Mouse (Mus musculus) erythroblast, embryonic 14.5 days (primary cell): ENCODE data around the gene Mpp5. TPM values are rescaled to one million over a fixed set of nuclear protein-coding genes. Genes with fewer than 3 reads are reported as not detected.

ENCODE experiments used
- H3K27me3 ChIP-seq: 2 replicates; pipeline ENCODE4 v1.6.1; 2012; ENCODE audit warnings: inconsistent platforms; ENCODE audit not compliant: control insufficient read depth
- H3K36me3 ChIP-seq: 2 replicates; pipeline ENCODE4 v1.6.1; 2012; ENCODE audit warnings: mild to moderate bottlenecking, inconsistent platforms; ENCODE audit not compliant: control insufficient read depth
- H3K4me1 ChIP-seq: 2 replicates; pipeline ENCODE4 v1.6.1; 2012; ENCODE audit warnings: inconsistent platforms; ENCODE audit not compliant: control insufficient read depth
- H3K4me3 ChIP-seq: replicated peaks from 2 replicates; pipeline ENCODE3; 2012; ENCODE audit warnings: moderate library complexity, mild to moderate bottlenecking, inconsistent platforms
- H3K9me3 ChIP-seq: 2 replicates; pipeline ENCODE4 v1.6.1; 2012; ENCODE audit warnings: low read length, inconsistent platforms, mixed read lengths; ENCODE audit not compliant: control insufficient read depth
- GATA1 ChIP-seq: IDR thresholded peaks from 2 replicates; pipeline ENCODE4 v1.6.1; 2012; ENCODE audit warnings: low read length, inconsistent platforms, mixed read lengths
- TAL1 ChIP-seq: IDR thresholded peaks from 3 replicates; pipeline ENCODE4 v1.6.1; 2012; ENCODE audit warnings: low read length, inconsistent platforms, mixed read lengths
- polyA plus RNA-seq: library from polyadenylated mRNA; stranded (reverse); fragments of >175 nt; gene quantifications from 2 replicates; pipeline ENCODE4 v1.2.3, GENCODE M21; 2012

The Mpp5 gene
- polyA plus RNA-seq, 1 experiment, result 0.05 TPM

- TF ChIP-seq GATA1 (no peak), TAL1 (no peak)
- Histone ChIP-seq H3K4me3 (no peak overlapping the region), H3K36me3 (no peaks in the 10 kb centered on the region), H3K9me3 (no peaks in the 10 kb centered on the region), H3K4me1 (no peaks in the 10 kb centered on the region), H3K27me3 (no peaks in the 10 kb centered on the region)
Measured at GRCm38 (mm10) chr12:78769031-78769713, 20.5 kb downstream of the Mpp5 start.

DNA sequence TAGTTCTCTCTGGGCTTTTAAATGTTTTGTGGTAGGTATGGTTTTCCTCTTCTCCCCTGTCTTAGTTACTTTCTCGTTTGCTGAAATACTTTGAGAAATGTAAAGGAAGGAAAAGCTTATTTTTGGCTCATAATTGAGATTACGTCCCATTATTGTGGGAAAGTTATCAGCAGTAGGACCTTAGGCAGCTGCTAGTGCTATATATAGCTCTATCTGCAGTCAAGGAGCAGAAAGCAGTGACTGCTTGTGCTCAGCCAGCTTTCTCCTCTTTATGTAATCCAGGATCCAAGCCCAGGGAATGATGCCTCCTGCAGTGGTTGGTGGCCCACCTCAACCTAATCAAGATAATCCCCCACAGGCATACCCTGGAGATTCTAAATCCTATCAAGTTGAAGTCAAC, 24.5 kb downstream of the Mpp5 start:
- no peaks in the 10 kb centered on the region for H3K27me3 ChIP-seq
- H3K36me3 ChIP-seq, result no peaks in the 10 kb centered on the region
- no peak overlapping the region for H3K4me3 ChIP-seq
- no peaks in the 10 kb centered on the region for H3K4me1 ChIP-seq
- TF ChIP-seq GATA1 (no peak), TAL1 (no peak)
- no peaks in the 10 kb centered on the region for H3K9me3 ChIP-seq

DNA sequence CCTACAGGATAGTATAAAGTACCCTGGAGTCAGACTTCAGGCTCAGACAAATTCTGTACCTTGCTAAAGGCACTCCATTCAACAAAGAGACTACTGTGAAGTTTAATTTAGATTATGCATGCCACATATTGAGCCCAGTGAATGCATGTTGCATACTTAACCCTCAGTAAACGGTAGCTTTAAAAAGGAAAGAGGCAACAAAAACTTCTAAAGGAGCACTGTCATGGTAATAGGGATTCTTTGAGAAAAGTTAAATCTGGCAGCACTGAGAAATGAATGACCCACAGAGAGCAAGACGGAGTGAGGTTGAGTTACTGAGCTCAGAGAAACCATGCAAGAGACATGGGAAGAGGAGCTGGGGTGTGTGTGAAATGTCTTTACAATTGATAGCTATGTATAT, 29.2 kb downstream of the Mpp5 start:
- no peaks in the 10 kb centered on the region for H3K4me1 ChIP-seq
- TF ChIP-seq GATA1 (no peak), TAL1 (no peak)
- H3K4me3 ChIP-seq, result no peak overlapping the region
- H3K9me3 ChIP-seq, result no peaks in the 10 kb centered on the region
- no peaks in the 10 kb centered on the region for H3K27me3 ChIP-seq
- H3K36me3 ChIP-seq, result no peaks in the 10 kb centered on the region

- Histone ChIP-seq H3K4me1 (no peaks in the 10 kb centered on the region), H3K4me3 (no peak overlapping the region), H3K36me3 (no peaks in the 10 kb centered on the region), H3K27me3 (no peaks in the 10 kb centered on the region), H3K9me3 (no peaks in the 10 kb centered on the region)
- TF ChIP-seq GATA1, result no peak
- no peak for TF ChIP-seq TAL1
Measured at GRCm38 (mm10) chr12:78778423-78779067, 29.8 kb downstream of the Mpp5 start.

- Histone ChIP-seq H3K4me3 (peak overlapping the region; percentile 23), H3K36me3 (no peaks in the 10 kb centered on the region), H3K4me1 (peaks cover 20% of the 10 kb centered on the region), H3K27me3 (no peaks in the 10 kb centered on the region), H3K9me3 (no peaks in the 10 kb centered on the region)
- TF ChIP-seq GATA1, result no peak
- TF ChIP-seq TAL1, result no peak
Measured at GRCm38 (mm10) chr12:78788266-78788873, 39.7 kb downstream of the Mpp5 start.

DNA sequence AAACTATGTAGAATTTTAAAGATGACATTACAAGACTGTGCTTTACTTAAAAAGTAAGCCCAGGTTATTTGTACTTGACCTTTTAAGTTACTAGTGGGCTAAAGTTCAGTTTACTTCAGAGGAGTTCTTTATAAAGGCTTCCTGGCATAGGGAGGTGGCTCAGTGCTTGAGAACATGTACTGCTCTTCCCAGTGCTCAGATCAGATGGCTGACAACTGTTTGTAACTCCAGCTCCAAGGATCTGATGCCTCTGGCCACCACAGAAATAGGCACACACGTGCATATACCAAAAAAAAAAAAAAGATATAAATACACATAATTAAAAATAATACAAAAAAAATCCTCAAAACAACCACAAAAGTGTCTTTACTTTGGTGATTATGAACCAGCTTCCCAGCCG, 42.1 kb downstream of the Mpp5 start:
- TF ChIP-seq GATA1 (no peak), TAL1 (no peak)
- H3K4me1 ChIP-seq, result peaks cover 20% of the 10 kb centered on the region

GRCm38 (mm10) chr12:78794236-78794635, 45.5 kb downstream of the Mpp5 start:
- TF ChIP-seq GATA1, result no peak
- no peak for TF ChIP-seq TAL1
- Histone ChIP-seq H3K36me3 (peaks cover 23% of the 10 kb centered on the region), H3K9me3 (no peaks in the 10 kb centered on the region), H3K27me3 (no peaks in the 10 kb centered on the region), H3K4me1 (peaks cover 3% of the 10 kb centered on the region), H3K4me3 (no peak overlapping the region)

More for the DNA sequence above, 42.1 kb downstream of the Mpp5 start:
- H3K4me3 ChIP-seq, result no peak overlapping the region
- no peaks in the 10 kb centered on the region for H3K27me3 ChIP-seq
- no peaks in the 10 kb centered on the region for H3K9me3 ChIP-seq
- peaks cover 4% of the 10 kb centered on the region; the same call in 1 of the 2 replicates for H3K36me3 ChIP-seq

- TF ChIP-seq TAL1 (no peak), GATA1 (no peak)
- Histone ChIP-seq H3K4me3 (no peak overlapping the region), H3K4me1 (no peaks in the 10 kb centered on the region), H3K27me3 (no peaks in the 10 kb centered on the region), H3K9me3 (no peaks in the 10 kb centered on the region), H3K36me3 (peaks cover 21% of the 10 kb centered on the region)
Measured at GRCm38 (mm10) chr12:78800036-78800435, 51.3 kb downstream of the Mpp5 start.

DNA sequence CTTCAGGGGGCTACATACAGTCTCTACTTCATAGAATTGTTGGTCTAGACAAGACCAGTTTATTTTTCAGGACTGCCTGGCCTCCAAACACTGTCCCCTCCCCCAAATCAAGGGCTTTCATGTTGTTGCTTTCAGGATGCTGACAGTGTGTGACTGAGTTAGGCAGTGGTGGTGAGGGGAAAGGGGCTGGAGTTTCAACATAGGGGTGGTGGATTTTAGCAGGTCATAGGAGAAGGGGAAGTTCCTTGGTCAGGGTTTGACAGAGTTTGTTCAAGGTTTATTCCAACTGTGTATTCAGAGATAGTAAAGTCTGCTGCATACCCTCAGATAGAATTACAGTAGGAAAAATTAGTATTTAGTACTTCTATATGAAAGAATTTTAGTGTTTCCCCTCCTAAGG, 53.1 kb downstream of the Mpp5 start:
- TF ChIP-seq TAL1, result no peak
- TF ChIP-seq GATA1, result no peak
- Histone ChIP-seq H3K4me3 (no peak overlapping the region), H3K36me3 (peaks cover 21% of the 10 kb centered on the region), H3K27me3 (no peaks in the 10 kb centered on the region), H3K4me1 (no peaks in the 10 kb centered on the region), H3K9me3 (no peaks in the 10 kb centered on the region)
